Mouse (Mus musculus) spleen, adult 2 months (tissue): ENCODE data around the gene Fstl1. TPM values are rescaled to one million over a fixed set of nuclear protein-coding genes. Genes with fewer than 3 reads are reported as not detected.

ENCODE experiments used
- DNase-seq, 2 experiments: peaks; one replicate each; pipeline versions ENCODE4 v3.0.0 to v3.0.0-alpha.2; 2012 to 2021; ENCODE audit warnings: low spot score in 2 of 2, low read depth in 1 of 2
- H3K27ac ChIP-seq: fragments of 200-500 bp; 2 replicates; pipeline ENCODE4 v1.5.1; 2012; ENCODE audit warnings: low read length, inconsistent platforms; ENCODE audit not compliant: insufficient read depth
- H3K27me3 ChIP-seq: fragments of 200-500 bp; 2 replicates; pipeline ENCODE4 v1.6.1; 2012; ENCODE audit warnings: mild to moderate bottlenecking, moderate library complexity, low read length, inconsistent platforms; ENCODE audit not compliant: control insufficient read depth, insufficient read depth
- H3K36me3 ChIP-seq: fragments of 200-500 bp; 2 replicates; pipeline ENCODE4 v1.6.1; 2012; ENCODE audit warnings: mild to moderate bottlenecking, low read length, inconsistent platforms; ENCODE audit not compliant: control insufficient read depth, insufficient read depth
- H3K4me1 ChIP-seq: fragments of 200-500 bp; 2 replicates; pipeline ENCODE4 v1.6.1; 2011; ENCODE audit warnings: inconsistent platforms; ENCODE audit not compliant: control insufficient read depth, insufficient read depth, insufficient read length
- H3K4me3 ChIP-seq: fragments of 200-500 bp; 2 replicates; pipeline ENCODE4 v1.5.1; 2011; ENCODE audit warnings: mild to moderate bottlenecking, inconsistent platforms; ENCODE audit not compliant: insufficient read depth, insufficient read length; ENCODE audit errors: extremely low read depth
- CTCF ChIP-seq: fragments of 200-500 bp; IDR thresholded peaks from 2 replicates; pipeline ENCODE4 v1.5.1; 2011; ENCODE audit warnings: mild to moderate bottlenecking, inconsistent platforms; ENCODE audit not compliant: insufficient read depth, insufficient read length, insufficient replicate concordance; ENCODE audit errors: extremely low read depth
- POLR2A ChIP-seq: fragments of 200-500 bp; IDR thresholded peaks from 2 replicates; pipeline ENCODE4 v1.6.1; 2011; ENCODE audit warnings: low read depth, low read length, inconsistent platforms
- WGBS: fragments of 180-500 bp; shearing (Covaris S2); methylation state at CpG from one replicate; pipeline ENCODE4 v1.1.7; 2018; 5-methylcytosine and 5-hydroxymethylcytosine counted together
- polyA plus RNA-seq: library from polyadenylated mRNA; depleted of rRNA; stranded (reverse); fragments of >200 nt; gene quantifications from 2 replicates; pipeline ENCODE4 v1.2.3, GENCODE M21; 2012

The Fstl1 gene
- polyA plus RNA-seq, 1 experiment = 10.3 TPM

DNA sequence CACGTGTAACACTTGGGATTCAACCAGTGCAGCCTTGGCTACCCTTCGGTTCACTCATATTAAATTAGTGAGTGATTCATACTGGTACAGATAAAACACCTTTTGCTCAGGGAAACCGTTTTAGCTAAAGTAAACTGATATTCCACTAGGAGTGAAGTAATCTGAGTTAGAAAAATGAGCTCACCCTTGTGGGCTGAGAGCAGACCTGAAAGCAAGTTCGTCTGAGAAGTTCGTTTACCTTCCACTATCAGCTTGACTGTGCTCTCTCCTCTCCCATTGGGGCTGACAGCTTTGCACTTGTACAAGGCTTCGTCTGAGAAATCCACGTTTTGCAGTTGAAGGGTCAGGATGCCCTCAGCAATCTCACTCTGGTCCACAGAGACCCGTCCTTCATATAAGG is 78.9 kb downstream of the Fstl1 start:
- TF ChIP-seq POLR2A (no peak), CTCF (no peak)
- no peak for DNase-seq
- WGBS = 90% methylated on average over 8 of the region's 8 CpGs
- Histone ChIP-seq H3K36me3 (no peaks in the 10 kb centered on the region), H3K4me3 (no peak overlapping the region), H3K4me1 (no peaks in the 10 kb centered on the region), H3K27ac (no peak overlapping the region), H3K27me3 (no peaks in the 10 kb centered on the region)

DNA sequence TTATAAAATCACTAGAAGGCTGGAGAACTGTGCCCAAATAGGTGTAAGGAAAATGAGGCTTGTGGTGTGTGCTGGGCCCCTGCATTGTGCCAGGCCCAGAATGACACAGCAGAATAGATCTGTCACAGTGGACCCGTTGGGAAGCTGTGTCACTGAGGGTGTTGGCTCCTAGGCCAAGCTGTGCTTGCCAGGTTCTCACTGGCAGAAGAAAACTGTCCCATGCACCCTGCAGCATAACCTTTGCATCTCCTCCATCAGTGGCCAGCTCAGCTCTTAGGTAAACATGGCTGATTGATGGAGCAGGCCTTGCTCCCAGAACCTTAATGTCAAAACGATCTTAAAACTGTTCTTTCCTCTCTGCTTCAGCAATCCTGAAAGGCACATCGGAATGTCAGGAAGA is 79.7 kb downstream of the Fstl1 start:
- DNase-seq = no peak
- no peak overlapping the region for H3K27ac ChIP-seq
- no peak overlapping the region for H3K4me3 ChIP-seq
- H3K4me1 ChIP-seq = no peaks in the 10 kb centered on the region
- 55% methylated on average over 3 of the region's 3 CpGs for WGBS
- H3K27me3 ChIP-seq = no peaks in the 10 kb centered on the region
- H3K36me3 ChIP-seq = no peaks in the 10 kb centered on the region
- no peak for TF ChIP-seq CTCF
- no peak for TF ChIP-seq POLR2A

- WGBS = 90% methylated on average over 8 of the region's 8 CpGs
- TF ChIP-seq CTCF (no peak), POLR2A (no peak)
- Histone ChIP-seq H3K27ac (no peak overlapping the region), H3K4me1 (no peaks in the 10 kb centered on the region), H3K27me3 (no peaks in the 10 kb centered on the region), H3K4me3 (no peak overlapping the region), H3K36me3 (no peaks in the 10 kb centered on the region)
- DNase-seq = no peak
Measured at GRCm38 (mm10) chr16:37857495-37857894, 80.8 kb downstream of the Fstl1 start.

GRCm38 (mm10) chr16:37860213-37860612 is 83.5 kb downstream of the Fstl1 start:
- no peaks in the 10 kb centered on the region for H3K27me3 ChIP-seq
- no peaks in the 10 kb centered on the region for H3K36me3 ChIP-seq
- TF ChIP-seq CTCF = no peak
- no peak for TF ChIP-seq POLR2A
- H3K4me3 ChIP-seq = no peak overlapping the region
- no peak for DNase-seq
- no peak overlapping the region for H3K27ac ChIP-seq
- WGBS = 64% methylated on average over 7 of the region's 7 CpGs
- no peaks in the 10 kb centered on the region for H3K4me1 ChIP-seq

GRCm38 (mm10) chr16:37861029-37861428 is 84.4 kb downstream of the Fstl1 start, which contains the start of gene Gm36028:
TSS of gene Gm36028 (minus strand) at chr16:37861146.
- Histone ChIP-seq H3K36me3 (no peaks in the 10 kb centered on the region), H3K4me3 (no peak within 1 kb of the TSS), H3K4me1 (no peaks in the 10 kb centered on the region), H3K27me3 (no peaks in the 10 kb centered on the region), H3K27ac (no peak within 1 kb of the TSS)
- DNase-seq = no peak
- WGBS = 93% methylated on average over 7 of the region's 7 CpGs
- TF ChIP-seq POLR2A (no peak), CTCF (no peak)

GRCm38 (mm10) chr16:37863876-37864275 is 87.2 kb downstream of the Fstl1 start:
- TF ChIP-seq CTCF = no peak
- TF ChIP-seq POLR2A = no peak
- DNase-seq = no peak
- Histone ChIP-seq H3K27me3 (no peaks in the 10 kb centered on the region), H3K4me3 (no peak overlapping the region), H3K4me1 (no peaks in the 10 kb centered on the region), H3K27ac (no peak overlapping the region), H3K36me3 (no peaks in the 10 kb centered on the region)
- WGBS = 83% methylated on average over 3 of the region's 3 CpGs

DNA sequence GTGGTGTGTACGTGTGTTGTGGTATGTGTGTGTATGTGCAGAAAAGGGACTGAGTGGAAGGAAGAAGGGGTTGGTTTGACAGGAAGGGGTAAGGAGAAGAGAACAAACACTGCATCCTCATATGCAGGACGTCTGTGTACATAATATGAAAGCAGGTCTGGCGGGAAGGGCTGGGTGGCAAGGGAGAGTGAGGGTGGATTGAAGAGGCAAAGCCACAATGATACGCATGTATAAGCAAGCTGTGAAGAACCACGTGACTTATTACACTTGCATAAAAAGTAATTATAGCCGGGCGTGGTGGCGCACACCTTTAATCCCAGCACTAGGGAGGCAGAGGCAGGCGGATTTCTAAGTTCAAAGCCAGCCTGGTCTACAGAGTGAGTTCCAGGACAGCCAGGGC is 89.2 kb downstream of the Fstl1 start:
- no peak for DNase-seq
- TF ChIP-seq CTCF (no peak), POLR2A (no peak)
- 61% methylated on average over 9 of the region's 9 CpGs for WGBS
- Histone ChIP-seq H3K27ac (no peak overlapping the region), H3K4me1 (peaks cover 2% of the 10 kb centered on the region; the same call in 1 of the 2 replicates), H3K4me3 (no peak overlapping the region), H3K27me3 (no peaks in the 10 kb centered on the region), H3K36me3 (no peaks in the 10 kb centered on the region)
